Mouse (Mus musculus) cerebellum, adult 9-10 months (tissue): ENCODE measurements around the gene Clhc1.

Experiments
- DNase-seq: peaks from one replicate; pipeline ENCODE4 v3.0.0; 2022

The Clhc1 gene

DNA sequence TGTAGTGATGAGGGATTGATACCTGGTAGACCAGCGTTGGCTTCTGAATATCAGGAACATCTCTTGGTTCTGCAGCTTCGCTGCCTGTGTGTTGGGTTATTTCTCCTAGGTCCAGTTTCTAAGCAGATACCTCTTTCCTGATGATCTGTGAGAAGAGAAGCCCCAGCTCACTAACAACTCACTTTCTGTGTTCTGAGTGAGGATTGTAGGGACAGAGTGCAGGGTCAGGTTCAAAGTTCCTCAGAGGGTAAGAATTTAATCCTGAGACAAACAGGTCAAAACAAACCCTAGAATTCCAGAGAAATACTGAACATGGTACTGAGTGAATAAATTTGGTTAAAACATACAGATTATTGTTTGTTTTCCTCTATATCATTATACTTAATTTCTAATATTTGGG, 15.7 kb downstream of the Clhc1 start:
- no peak for DNase-seq

DNA sequence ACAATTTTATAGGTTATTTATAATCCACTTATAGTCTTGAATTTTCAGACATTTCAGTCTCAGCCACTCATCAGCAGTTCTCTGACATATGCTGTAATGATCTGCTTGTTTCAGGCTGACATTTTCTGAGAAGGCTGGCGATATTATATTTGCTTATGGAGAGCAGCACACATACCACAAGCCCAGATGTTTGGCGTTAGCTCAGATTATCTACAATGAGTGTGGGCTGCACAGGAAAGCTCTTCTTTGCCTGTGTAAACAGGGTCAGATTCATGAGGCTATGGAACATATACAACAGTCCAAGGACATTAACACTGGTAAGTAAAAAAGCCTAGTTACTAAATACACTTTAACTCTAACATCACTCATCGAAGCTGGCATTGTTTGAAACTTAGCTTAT, 23.8 kb downstream of the Clhc1 start:
- no peak for DNase-seq

DNA sequence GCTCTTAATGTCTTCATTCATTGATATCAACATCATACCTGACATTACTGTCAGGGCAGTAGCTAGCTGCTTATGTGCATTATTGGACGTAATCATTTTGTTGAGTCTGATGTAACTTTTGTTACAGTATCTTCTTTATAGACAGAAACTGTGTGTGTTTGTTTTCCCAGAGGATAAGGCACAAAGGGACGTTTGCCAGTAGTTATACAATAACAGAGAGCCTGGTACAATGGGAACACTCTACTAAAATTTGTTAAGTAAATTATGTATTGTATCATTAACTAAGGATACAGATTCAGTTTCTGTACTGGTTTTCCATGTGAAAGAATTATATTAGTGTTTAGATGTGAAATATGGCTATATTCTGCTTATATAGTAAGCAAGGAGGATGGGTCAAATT, 24.9 kb downstream of the Clhc1 start:
- no peak for DNase-seq

DNA sequence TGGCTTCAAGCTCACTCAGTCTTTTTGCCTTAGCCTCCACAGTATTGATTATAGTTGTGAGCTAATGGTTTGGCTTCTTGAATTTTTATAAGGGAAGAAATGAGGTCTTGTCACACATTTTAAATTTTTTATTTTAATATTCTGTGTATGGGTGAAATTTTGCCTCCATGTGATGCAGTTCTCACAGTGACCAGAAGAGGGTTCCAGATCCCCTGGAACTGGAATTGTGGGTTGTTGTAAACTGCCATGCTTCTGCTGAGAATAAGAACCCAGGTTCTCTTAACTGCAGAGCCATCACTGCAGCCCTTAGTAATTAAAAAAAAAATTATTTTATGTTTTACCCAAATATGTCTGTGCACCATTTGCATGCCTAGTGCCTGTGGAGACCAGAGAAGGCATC, 31.9 kb downstream of the Clhc1 start:
- DNase-seq: no peak

DNA sequence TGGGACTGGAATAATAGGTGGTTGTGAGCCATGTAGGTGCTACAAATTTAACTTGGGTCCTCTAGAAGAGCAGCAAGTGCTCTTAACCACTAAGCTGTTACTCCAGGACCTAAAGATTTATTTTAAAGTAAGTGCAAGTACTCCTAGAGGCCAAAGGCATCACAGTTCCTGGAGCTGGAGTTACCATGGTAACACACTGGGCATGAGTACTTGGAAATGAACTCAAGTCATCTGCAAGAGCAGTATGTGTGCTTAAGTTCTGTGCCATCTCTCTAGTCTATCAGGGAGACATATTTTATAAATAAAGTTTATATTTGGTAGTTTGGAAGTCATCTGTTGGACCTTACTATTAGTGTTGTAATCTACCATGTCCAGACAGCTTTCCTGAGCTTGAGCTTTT, 47.5 kb downstream of the Clhc1 start:
- no peak for DNase-seq

DNA sequence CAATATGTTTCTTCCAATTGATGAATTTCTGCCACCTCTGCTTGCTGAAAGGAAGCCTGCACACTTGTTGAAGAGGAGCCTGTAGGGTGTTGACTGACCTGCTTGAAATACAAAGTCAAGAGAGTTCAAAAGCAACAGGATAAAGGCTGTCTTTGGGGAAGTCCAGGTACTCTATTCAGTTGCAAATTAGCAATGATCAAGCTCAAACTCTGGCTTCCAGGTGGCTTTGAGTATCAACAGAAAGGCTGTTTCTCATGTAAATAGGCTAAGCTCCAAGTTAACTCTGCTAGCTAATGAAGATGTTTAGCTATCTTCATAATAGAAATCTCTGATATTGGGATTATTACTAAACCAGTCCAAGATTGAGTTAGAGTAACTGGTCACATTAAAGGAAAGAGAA, 49.4 kb downstream of the Clhc1 start:
- DNase-seq: no peak

DNA sequence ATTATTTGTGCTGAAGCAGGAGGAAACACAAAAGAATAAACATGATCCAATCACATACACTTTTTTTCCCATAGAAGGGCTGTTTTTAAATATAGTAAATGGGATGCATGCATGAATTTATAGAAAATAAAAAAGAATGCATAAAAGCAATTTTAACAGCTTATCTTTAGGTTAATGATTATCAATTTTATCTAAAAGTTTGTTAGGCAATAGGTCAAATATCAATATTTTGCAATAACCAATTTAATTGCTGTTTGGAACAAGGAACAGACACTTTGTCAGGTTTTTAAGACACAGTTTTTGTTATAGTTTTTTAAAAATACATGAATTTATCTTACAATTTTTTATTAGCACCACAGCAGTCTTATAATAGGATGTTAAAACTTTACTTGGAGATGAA, 51.2 kb downstream of the Clhc1 start:
- no peak for DNase-seq

DNA sequence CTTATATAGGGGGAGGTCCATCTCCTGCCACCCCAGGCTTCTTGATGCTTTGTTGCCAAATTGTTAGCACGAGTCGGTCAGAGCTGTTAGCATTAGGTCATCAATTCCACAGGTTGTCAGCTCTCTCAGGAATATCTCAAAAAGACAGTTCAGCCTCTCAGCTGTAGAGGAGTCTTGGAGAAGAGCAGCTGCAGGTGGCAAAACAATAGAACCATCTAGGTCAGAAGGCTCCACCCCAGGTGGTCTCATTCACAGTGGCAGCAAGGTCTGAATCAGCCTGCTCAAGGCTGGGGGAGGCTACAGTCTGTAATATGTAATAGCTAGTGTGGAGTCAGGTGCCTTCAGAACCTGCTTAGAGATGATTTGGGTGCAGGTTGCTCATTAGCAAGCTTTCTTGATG, 55.8 kb downstream of the Clhc1 start:
- DNase-seq: no peak

DNA sequence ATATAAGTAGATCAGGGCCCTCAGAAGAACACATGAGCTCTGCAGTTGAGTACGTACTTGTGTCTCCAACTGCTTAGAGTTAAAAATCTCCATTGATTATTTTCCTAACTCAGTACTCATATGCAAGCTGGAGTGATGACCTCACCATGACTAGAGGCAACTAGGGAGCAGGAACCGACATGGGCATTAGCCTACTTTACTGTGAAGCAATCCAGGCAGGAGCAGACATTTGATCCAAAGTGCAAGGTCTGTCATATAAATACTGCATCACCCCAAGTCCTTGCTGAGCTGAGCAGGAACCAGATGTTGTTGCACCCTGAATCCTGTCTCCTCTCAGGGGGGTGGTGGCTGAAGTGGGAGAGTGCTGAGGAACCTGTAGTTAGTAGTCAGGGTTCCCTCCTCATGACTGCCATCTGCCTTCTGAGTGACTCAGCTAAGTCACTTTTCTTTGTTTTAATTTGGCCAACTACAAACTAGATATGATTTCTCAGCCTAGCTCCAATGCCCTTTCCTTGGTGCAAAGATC, 59.8 kb downstream of the Clhc1 start:
- DNase-seq: no peak

DNA sequence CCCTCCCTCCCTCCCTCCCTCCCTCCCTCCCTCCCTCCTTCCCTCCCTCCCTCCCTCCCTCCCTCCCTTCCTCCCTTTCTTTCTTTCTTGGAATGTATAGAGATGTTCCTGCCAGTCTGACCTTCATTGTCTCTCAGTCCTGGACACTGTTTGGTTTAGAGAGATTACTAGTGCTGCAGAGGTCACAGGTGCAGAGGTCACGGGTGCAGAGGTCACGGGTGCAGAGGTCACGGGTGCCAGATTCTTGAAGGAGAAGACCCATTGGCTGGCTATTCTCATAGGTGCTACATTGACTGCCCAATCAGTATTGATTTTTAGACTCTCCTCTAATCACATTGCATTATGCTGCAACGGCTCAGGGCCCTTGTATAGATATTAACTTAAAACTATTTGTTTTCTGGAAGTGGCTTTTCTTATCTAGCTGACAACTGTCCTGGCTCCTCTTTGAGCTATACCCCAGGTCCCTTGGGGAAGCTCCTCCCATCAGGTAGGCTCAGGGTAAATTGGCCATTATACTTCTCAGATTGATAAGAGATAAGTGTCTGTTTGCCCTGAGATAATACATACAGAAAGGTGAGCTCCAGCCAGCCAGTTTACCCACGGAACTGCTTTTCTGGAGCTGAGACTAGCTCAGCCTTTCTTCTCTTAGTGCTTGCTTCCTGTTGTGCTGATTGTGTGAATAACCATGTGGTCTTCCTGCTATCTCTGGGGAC, 62.2 kb downstream of the Clhc1 start:
- DNase-seq: no peak

DNA sequence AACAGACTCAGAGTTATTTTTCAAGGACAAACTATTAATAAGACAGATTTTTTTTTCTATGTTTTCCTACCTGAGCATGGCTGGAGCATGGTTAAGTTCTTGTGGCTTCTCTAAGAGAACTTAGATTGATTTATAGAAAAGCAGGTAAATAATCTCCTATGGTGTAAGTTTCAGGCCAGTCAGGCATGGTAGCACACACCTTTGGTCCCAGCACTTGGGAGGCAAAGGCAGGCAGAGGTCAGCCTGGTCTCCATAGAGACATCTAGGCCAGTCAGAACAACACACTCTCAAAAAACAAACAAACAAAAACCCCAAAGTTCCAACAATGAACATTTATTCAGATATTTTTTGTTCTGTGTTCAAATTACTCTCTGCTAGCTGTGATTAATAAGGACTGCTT, 64.3 kb downstream of the Clhc1 start:
- DNase-seq: no peak

DNA sequence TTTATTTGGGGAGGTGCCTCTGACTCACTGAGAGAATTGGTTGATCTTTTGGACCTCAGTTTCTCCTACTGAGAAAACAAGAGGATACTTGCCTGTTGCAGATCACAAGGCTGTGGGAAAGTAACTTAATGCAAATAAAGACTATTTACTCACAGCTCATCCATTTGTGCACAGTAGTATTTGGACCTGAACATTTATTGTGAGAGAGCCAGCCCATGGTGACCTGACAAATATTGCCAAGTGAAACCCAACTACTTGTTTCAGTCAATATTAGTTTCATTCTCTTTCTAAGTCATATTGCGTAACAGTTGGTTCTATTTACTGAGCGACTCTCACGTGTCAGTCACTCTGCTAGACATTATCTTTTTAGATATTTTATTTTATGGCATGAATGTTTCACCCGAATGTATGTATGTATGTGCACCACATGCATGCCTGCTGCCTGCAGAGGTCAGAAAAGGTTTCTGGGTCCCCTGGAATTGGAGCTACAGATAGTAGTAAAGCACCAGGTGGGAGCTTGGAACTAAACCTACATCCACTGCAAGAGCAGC, 65.5 kb downstream of the Clhc1 start:
- DNase-seq: no peak

DNA sequence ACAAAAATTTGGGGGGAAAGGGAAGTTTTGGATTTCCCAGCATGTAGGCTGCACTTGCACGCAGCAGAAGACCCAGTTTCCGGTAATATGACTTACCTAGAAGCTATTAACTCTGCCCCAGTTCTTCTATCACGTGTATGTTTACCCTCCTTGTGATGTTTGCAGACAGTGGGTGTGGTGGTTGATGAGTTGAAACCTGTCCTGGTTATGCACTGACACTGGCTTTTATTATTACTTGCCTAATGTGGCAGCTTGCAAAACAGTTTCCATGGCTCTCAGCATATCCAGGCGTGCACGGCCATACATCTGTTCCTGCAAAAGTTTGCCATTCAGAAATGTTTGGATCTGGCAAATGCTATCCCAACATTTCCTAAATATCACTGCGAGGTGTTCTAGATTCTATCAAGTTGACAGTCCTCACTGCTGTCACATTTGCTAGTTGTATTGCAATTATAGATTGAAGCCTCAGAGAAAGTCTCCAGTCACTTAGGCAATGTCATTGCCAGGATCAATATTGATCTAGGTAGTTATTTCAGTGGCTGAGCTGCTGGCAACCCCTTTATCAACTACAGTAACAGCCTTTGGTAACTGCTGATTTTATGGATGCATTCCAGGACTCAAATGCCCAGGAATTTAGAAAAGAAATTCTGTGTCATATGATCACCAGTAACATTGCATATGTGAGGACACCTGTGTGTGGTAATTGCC, 66.6 kb downstream of the Clhc1 start:
- no peak for DNase-seq

DNA sequence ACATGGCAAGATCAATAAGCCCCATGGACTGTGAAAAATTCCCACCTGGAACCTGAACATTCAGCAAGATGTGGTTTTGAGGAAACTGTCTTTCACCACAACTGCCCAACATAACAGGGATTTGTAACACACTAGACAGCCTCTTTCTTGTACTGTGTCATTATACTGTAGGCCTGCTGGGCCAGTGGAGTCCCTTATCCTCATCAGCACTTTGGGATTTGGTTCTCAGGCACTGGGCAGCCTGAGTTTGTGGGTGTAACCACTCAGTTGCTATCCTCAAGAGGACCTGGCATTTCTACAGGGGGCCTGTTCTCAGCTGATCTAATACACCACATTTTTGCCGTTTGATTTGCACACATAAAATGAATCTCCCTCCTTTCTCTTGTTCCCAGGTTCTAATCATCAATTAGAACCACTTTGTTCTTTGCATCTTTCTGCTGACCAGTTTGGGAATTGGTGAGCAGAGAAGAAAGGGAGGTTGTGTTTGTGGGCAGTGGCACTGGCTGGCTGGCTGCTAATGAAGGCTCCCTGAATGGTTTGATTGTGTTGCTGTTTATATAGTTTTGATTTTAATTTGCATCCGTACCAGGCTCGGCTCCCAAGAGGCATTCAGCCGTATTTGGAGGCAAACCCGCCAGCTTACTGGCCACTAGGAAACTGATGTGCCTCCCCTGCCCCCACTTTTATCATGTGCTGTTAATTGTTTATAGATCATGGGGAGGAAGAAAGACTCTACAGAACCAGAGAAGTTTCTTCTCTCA, 74.5 kb downstream of the Clhc1 start:
- peak; percentile 19 for DNase-seq

DNA sequence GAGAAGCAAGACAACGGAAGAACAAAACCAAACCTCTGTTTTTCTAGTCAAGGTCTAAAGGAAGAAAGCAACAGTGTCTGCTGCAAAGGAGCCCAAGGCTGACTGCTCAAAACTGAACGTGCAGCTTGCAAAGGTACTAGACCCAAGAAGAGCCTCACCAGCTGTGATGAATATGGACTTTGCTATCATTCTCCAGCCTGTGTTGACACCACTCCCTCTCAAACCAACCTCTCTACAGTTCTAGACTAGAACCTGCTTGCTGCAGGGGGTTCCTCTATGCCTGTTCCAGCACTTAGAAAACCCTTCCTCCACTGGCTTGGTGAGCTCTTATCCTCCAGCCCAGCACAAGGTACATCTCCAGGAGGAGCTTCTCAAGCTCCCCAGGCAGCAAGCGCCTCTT, 75.6 kb downstream of the Clhc1 start:
- DNase-seq: no peak

DNA sequence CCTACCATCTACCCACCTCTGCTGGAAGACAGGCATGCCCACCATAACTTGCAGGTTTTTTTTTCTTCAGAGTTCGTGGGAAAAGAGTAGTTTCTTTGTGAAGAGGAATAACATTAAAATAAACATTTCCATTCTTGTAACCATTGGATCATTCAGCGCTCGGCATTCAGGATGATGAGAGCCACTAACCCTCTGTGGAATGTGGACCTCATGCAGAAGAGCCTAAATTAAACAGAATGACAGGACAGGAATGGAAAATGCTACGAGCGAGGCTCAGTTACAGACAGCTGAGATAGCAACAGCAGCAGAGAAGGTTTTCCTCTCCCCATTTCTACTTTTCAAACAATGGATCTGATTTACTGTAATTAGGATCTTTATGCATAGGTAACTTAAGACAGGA, 78.8 kb downstream of the Clhc1 start:
- DNase-seq: no peak

DNA sequence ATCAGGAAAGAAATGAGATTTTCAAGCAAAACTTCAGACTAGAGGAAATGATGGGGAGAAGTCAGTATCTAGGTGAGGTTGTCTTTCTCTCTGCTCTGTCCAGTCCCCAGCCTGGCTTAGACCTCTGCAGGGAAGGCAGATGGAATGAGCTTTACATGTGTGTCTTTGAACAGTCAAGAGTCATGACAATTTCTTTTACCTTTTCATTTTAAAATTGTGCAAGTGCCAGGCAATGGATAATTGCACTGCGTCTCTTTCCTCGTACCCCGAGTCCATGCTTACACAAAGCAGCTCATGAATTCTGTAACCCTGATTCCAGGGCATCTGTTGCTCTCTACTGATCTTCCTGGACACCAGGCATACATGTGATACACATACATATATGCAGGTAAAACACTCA, 80.0 kb downstream of the Clhc1 start:
- DNase-seq: no peak
